Mouse (Mus musculus) lung, adult 18-20 months (tissue): ENCODE results near the gene Hoxc9.

Experiments used
- DNase-seq, 2 experiments: peaks; one replicate each; pipeline ENCODE4 v3.0.0; 2022; ENCODE audit warnings: mixed read lengths in 2 of 2

Hoxc9 gene

DNA sequence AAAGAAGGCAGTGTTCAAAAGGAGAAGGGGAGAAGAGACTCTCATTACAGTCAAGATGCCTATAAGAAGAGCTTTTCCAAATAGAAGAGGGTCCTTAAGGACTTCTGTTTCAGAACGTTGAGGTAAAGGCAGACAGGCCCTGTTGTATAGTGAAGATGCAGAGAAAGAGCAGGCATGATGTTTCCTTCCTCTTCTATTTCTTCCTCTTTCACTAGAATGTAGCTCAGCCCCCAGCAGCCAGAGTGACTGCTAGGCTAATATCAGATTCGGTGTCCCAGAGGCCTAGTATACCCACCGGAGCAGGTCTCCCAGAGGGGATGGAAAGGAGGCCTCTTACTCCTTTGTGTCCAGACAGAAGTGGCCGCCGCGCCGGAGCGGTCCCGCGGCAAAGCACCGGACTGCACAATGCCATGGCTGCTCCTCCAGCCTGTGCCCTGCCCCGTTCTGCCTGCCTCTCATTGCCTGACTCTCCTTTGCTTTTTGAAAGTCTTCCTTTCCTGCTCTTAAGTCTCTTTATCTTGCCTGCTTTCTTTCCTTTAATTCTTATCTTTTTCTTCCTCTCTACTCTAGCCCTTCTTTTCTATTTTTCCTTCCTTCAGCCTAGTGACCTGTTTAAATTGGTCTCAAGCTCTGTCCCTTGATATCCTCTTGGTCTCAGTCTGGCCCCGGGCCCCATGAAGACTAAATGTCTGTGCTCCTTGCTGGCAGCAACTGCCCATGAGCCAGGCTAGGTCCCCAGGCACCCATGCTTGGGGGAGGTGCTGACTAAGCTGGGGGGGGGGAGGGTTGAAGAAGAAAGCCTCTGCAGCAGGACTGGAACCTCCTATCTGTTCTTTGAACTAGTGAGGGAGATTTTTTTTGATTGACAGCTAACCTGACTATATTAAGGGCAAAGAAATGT lies 2.6 kb downstream of the Hoxc9 start:
- DNase-seq, result no peak

DNA sequence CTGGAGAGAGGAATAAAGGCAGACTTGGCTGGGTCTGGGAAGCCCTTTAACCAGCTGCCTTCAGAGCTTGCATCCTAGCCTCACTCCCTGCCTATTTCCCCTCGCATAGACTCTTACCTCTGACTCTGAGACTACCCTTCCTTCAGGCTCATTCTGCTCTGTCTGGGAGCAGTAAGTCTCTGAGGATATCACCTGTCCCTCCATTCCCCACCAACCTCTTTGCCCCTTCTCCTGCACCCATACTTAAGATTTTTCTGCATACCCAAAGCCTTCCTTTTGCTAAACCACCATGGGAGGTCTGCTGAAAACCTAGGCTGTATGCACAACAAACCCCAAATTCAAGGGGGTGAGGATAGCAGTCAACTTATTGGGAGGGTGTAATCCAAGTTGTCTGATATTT lies 3.7 kb downstream of the Hoxc9 start:
- no peak for DNase-seq

DNA sequence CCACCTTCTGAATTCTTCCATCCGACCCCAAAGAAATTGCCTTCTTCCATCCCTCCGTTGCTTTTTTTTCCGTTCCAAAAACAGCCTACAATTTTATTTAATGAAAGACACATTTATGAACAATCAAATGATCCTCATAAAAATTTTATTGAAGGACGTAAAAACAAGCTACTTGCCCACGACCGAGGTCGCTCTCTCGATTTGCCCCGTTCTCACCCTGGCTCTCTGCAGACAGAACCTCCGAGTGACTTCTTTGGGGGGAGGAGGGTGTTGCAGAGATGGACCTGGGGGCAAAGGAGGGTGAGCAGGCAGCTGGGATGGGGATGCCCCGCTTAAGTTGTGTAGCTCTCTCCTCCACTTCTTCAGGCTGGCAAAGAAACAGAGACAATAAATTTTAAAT lies 4.1 kb downstream of the Hoxc9 start:
- DNase-seq, result no peak

DNA sequence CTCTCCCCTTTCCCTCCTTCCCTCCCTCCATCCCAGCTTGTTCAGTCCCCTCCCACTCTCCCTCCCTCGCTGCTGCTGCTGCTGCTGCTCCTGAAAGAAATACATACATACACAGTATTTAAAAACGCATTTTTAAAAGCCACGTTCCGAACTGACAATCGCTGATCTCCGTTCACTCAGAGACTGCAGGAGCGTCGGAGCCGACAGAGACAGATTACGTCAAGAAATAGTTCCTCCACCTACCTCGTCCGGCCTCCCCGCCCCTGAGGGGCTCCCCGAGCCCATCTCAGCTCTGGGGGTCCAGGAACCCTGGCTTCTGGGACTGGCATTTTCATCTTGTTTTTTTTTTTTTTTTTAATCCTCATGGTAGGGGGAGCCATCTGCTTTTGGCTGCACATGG lies 4.7 kb downstream of the Hoxc9 start:
- no peak for DNase-seq

DNA sequence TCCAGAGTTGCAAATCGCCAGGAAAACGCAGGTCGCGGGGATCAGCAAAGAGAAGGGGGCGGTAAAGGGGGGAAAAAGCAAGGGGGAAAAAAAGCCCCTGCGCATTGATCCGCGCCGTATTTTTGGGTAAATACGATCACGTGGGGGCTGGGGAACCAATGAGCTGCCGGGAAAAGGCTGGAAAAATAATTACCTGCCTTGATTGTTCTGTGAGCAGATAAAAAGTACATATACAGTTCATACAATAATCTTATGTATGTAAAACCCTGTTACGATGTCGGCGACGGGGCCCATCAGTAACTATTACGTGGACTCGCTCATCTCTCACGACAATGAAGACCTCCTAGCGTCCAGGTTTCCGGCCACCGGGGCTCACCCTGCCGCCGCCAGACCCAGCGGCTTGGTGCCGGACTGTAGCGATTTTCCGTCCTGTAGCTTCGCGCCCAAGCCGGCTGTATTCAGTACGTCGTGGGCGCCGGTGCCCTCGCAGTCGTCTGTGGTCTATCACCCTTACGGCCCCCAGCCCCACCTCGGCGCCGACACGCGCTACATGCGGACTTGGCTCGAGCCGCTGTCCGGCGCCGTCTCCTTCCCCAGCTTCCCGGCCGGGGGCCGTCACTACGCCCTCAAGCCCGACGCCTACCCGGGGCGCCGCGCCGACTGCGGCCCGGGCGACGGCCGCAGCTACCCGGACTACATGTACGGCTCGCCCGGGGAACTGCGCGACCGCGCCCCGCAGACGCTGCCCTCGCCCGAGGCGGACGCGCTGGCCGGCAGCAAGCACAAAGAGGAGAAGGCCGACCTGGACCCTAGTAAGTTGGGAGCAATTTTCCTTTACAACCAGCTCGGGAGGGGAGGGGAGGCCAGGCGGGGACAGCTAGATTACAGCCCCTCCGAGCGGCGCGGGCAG lies 5.4 kb downstream of the Hoxc9 start:
- no peak for DNase-seq

DNA sequence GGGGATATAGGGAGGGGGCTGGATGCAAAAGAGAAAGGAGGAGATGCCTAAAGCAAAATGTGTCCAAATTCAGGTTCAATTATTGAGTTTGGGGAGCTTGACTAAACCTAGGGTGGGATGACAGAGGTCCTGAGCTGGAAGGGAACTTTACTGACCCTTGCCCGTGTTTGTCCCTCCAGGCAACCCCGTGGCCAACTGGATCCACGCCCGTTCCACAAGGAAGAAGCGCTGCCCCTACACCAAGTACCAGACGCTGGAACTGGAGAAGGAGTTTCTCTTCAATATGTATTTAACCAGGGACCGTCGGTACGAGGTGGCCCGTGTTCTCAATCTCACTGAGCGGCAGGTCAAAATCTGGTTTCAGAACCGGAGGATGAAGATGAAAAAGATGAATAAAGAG lies 7.5 kb downstream of the Hoxc9 start:
- DNase-seq, result no peak

DNA sequence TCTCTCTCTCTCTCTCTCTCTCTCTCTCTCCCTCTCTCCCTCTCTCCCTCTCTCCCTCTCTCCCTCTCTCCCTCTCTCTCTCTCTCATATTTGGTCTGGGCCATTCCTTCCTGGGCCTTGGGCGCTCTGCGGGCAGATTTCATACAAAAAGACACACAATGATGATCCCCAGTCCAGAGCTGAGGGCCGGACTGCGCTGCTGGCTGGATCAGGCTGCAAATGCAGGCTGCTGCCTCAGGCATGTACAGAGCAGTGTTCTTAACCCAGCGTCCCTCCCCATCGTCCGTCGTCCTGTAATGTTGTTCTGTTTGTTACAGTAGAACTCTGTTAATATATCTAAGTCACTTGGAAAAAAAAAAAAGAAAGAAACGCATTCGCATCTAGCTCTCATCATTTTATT lies 8.3 kb downstream of the Hoxc9 start:
- no peak for DNase-seq

DNA sequence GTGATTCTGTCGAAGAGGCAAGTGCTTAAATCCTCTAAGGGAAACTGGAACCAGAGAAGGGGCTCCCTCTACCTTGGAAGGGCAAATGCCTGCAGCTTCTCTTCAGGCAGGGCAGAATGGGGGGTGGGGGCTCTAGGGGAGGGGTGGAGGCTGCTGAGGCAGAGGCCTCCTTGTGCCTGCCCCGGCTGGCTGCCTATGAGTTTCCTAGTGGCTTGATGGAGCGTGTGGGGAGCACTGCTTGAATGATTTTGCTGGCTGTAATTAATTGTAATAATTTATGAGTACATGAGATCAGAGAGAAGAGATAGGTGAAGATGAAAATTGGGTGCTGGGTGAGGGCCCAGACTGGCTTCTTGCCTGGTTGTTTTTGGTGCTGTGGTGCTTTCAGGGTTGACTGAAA lies 8.7 kb downstream of the Hoxc9 start:
- no peak for DNase-seq

DNA sequence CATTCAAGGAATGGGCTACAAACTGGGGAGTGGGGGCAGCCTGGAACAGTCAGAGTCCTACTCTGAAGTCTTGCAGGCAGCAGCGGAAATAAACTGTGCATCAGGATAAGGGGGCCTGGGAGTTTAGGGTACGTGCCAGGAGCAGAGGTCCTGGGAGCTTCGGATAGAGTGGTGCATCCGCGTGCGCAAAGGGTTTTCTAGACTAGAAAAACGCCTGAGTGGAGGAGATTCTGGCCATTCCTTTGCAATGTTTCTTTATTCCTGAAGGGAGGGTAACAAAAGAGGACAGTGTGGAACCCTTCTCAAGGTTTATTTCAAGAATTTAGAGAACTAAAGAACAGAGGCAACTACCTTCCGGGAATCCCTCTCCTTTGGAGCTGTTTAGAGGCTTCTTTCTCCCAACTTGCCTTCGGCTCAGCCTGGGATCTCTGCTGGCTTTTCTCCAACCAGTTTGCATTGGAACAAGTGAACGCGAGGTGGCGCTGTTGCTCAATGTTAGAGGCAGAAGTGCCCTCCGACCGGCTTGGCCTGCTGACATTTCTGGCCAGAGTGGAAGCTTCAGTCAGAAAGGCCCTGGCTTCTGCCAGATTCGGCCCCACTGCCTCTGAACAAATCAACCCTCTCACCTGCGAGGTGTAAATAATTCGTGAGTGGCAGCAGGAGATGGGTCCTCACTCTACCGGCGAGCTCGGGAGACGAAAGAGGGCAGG lies 11.0 kb downstream of the Hoxc9 start:
- peak; percentile 86 to 87 for DNase-seq

DNA sequence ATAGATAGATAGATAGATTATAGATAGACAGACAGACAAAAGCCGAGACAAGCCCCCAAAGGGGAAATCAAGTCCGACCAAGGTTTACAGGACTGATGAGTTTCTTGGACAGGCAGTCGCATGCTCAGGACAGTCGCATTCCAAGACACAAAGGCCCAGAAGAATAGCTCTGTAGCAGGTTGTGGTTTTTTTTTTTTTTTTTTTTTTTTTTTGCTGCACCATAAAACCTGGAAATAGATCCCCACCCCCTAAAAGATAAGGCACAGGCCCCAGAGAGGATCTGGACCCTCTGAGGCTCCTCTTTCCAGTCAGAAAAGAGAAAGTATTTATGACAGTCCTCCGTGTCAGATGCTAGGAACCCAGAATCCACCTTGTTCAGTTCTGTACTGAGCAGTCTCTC lies 11.8 kb downstream of the Hoxc9 start:
- no peak for DNase-seq

DNA sequence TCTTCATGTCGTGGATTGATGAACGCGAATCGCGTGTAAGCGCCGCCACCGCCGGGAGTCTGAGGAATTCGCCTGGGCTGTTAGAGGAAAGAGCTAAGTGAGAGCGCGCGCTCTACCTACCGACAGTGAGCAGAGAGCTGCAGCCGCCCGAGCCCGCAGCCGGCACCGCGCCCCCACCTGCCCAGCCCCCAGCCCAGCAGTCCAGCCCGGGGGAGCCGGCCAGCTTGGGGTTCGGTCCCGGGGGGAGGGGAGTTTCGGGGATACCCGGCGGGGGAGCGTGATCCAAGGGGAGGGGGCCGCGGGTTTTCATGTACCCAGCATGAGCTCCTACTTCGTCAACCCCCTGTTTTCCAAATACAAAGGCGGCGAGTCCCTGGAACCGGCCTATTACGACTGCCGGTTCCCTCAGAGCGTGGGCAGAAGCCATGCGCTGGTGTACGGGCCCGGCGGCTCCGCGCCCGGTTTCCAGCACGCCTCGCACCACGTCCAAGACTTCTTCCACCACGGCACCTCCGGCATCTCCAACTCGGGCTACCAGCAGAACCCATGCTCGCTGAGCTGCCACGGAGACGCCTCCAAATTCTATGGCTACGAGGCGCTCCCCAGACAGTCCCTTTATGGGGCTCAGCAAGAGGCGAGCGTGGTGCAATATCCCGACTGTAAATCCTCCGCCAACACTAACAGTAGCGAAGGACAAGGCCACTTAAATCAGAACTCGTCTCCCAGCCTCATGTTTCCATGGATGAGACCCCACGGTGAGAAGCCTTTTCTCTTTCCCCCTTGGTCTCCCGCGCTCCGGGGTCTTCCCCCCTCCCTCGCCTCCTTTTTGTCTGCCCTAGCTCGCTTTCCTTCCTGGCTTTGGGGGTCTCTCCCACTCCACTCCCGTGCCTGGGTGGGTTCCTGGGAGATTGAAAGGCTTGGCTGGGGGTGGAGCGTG lies 14.5 kb downstream of the Hoxc9 start, which contains the start of gene Hoxc8:
TSS of gene Hoxc8 (plus strand) at position 147 of the 937 bp plus-strand sequence.
- DNase-seq, result no peak

DNA sequence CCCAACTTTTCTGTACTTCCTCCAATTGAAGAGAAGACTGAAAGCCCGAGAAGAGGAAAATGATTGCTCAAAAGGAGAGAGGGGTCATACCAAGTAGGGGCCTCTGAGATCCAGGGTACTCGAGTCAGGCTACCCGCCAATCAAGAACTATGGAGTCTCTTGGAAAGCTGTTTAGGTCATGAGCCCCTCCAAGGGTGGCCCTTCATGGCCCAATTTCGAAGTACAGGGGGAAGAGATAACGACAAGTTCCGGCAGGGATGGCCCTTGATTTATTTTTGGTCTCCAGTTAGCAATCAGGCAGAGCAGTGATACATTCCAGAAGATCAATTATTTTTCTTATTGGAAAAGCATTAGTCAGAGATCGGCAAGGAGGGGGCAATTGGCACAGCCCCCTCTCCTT lies 15.5 kb downstream of the Hoxc9 start:
- DNase-seq, result no peak

DNA sequence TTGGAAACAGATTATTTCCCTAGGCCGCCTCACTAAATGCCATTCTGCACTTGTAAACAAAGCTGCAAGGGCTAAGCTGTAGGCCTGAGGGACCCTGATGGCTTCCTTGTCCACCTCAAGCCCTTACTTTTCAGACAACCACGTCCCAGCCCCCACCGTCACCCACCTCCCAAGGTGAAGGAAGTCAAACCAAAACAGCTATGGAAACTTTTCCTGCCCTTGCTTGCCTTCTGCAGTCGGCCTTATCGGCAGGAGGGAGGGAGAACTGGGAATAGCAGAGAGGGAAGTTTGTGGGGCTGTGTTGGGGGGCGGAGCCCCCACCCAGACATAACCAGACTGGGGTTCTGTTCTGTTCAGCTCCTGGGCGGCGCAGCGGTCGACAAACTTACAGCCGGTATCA lies 16.0 kb downstream of the Hoxc9 start:
- no peak for DNase-seq

DNA sequence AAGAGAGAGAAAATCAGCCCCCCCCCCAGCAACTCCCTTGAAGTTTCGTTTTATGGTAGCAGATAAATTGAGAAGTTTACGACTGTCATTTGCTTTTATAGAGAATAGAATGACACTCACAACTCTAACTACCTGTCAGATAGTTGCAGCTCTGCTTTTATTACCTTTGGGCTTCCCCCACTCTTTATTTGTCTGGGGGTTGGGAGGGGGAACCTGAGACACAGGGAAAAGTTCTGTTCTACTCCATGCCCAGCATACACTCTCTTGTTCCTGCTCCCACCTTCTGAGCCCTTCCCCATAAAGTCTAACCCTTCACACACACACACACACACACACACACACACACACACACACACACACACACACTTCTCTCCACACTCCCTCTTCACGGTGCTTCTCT lies 16.6 kb downstream of the Hoxc9 start:
- DNase-seq, result no peak

DNA sequence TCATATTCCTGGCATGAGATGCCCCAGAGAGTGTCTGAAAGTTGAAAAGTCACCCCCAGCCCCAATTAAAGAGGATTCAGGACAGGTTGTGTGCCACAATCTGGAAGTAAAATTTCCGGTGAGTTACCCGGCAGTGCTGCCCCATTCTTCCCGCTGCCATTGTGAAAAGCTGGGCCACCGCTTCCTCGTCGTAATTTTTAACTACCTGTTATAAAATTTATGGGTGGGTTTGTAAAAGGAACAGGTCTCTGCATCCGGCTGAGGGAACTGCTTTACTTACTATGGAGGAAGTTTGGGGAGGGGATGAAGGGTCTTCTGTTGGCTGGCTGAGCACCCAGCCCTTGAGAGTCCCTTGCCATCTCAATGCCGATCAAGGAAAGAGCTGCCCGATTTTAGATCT lies 20.3 kb downstream of the Hoxc9 start:
- DNase-seq, result no peak

DNA sequence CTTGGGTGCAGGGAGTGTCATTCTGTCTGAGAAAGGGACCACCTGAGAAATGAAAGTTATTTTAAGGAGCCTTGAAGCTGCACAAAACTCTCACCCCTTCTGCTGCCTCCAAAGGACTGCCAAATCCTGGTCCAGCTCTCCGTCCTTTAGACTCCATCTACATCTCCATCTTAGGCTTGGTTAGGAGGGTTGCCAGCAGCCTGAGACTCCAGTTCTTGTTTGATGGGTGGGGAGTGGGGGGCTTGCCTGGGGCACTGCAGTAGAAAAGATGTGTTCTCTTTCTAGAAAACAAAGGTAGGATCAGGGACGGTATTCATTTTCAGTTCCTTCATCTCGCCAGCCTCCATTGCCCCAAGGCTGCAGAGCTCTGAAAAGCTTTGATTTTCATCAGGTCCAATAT lies 21.2 kb downstream of the Hoxc9 start:
- no peak for DNase-seq

DNA sequence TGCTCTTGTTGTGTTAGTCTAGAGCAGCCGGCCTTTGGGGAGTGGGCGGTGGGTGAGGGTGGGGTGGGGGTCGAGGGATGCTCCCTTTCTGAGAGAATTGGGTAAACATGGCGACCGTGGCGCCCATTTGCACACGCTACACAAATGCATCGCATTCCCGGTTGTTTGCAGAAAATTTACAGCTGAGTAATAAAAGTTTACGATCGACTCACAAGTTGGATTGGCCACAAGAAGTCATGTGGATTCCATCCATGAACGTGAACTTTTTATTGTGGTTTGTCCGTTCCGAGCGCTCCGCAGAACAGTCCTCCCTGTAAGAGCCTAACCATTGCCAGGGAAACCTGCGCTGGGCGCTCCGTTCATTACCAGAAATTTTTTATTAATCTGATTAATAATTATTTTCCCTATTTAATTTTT lies 21.7 kb downstream of the Hoxc9 start, which contains the start of gene Hoxc6:
TSS of gene Hoxc6 (plus strand) at position 319 of the 417 bp plus-strand sequence.
- DNase-seq, result no peak

DNA sequence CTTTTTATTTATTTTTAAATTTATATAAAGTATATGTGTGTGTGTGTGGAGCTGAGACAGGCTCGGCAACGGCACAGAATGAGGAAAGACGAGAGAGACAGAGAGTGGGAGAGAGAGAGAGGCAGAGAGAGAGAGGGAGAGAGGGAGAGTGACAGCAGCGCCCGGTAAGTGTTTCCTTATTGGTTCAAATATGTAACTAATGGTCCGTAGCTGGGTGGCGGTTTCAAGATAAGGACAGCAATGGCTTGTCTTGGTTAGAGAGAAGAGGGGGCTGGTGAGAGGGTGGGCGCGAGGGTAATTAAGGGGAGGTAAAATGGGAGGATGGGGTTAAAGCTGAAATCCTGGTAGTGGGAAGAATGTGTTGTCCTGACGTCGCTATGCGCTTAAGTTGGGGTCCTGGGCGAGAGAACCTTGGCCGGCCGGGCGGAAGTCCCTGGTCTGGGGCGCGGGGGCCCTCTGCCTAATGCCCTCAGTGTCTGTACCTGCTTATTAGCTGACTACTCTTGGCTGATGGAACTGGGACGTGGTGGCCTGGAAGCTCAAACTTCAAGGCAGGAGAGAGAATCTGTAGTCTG lies 22.5 kb downstream of the Hoxc9 start:
- DNase-seq, result no peak

DNA sequence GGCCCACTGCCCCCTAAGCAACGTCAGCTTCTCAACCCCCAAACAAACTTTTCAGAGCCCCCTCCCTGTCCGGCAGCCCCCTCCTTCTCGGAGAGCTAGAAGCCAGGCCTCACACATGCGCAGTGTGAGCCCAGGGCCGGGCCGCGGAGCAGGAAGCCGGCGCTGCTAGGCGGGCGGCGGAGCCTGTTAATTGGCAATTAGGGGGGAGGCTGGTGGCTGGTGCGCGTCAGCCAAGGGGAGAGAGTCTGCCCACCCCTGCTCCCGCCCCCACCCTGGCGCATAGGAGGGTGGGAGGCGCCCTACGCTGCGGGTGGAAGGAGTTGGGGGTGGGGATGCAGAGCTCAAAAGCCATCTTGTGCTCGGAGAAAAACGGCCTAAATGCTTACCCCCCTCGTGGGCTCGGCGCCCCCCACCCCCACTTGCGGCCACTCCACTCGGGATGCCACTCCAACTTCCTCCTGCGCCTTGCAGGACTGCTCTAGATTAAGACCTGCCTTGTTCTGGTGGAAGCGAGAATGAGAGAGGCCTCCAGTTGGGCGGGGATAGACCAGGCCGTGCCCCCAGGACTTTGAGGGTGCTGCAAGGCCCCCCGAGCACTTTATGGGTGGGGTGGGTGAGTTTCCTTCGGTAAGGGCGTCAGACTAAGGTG lies 23.1 kb downstream of the Hoxc9 start:
- peak; percentile 64 for DNase-seq

DNA sequence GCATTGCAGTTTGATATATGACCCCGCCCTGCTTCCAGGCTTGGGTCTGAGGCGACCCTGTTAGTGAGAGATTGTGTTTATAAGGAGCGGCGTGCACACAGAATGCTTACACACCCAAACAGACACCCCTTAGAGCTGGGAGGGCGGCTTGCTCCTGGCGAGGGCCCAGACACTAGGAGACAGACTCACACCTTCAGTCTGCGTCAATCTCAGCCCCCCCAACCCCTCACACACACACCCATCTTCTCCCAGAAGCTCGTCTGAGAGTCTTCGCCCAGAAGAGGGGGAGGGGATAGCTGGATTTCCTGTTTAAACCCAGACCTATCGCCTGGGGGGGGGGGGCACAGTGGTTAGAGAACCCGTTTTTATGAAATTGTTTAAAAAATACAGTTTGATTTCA lies 23.7 kb downstream of the Hoxc9 start:
- no peak for DNase-seq

DNA sequence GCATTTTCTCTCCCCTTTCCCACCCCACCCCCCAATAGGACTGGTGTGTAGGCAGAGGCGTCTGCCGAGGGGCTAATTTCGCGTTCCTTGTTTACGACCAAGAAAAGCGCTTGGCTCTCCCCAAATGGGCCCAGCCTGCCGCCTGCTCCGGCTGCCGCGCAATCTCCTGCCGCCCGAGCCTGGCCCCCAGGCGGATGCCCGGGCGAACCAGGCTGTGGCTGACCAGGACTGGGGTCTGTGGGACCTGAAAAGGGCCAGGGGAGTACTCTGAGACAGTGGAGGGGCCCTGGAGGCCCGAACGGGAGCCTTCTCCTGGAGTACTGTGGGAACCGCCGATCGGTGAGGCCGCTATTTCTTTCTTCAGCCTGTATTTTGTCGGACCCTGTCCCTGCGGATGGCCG lies 24.3 kb downstream of the Hoxc9 start:
- DNase-seq, result no peak
